Mouse (Mus musculus): ENCODE results near the gene Setd7. TPM values are rescaled to one million over a fixed set of nuclear protein-coding genes. Genes with fewer than 3 reads are reported as not detected.

The Setd7 gene
- polyA plus RNA-seq, 1 experiment from 2014 or later, result 4.3 TPM

DNA sequence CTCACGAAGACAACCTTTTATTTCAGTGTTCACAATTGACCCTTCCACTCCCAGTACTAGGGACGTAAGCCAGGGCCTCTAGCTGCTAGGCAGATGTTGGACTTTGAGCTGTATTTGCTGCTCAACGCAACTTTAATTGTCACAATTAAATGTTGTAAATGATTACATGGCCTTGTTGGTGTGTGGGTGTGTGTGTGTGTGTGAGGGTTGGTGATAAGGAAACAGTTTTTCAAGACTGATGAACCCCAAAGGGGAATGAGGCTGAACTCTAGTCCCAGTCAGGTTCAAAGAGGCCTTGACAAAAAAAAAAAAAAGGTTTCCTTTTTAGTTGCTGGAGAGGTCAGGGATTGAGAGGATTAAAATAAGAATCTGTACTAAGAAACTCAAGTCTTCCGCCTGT is 43.2 kb downstream of the Setd7 start:
- no peaks in the 10 kb centered on the region for H3K9me3 ChIP-seq (ENCODE audit: low read depth, low read length)
- DNase-seq, result no peak
- 85% methylated on average over 4 of the region's 4 CpGs for WGBS
- TF ChIP-seq CTCF (IDR thresholded peaks at IDR 0.05; ENCODE audit: low read depth), result no peak
- no peak overlapping the region for H3K4me3 ChIP-seq (ENCODE audit: low read depth, low read length)
- peaks cover 34% of the 10 kb centered on the region for H3K36me3 ChIP-seq (ENCODE audit: insufficient read depth)
- no peak overlapping the region for H3K9ac ChIP-seq
- no peak overlapping the region for H3K4me2 ChIP-seq
- no peaks in the 10 kb centered on the region for H3K4me1 ChIP-seq (ENCODE audit: insufficient read depth)
- ATAC-seq (ENCODE audit: insufficient read depth), result no peak
- no peaks in the 10 kb centered on the region for H3K27me3 ChIP-seq (ENCODE audit: insufficient read depth, low read length)
- H3K27ac ChIP-seq (ENCODE audit: low read depth), result no peak overlapping the region

DNA sequence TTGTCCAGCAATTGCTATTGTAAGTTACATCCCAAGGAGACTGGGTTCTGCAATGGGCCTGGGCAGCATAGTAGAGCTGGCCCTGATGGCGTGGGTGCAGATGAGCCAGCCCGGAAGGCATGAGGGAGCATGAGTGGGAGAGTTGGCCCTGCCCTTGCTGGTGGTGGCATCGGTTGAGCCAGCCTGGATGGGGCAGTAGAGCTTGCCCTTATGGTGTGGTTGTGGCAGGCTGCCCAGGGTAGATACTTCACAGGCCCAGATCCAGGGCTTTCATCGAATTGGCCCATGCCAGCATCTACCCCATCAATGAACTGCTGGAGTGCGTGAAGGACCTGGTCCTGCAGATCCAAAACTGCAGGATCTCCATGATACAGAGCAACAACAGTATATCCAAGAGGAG is 48.7 kb downstream of the Setd7 start:
- Histone ChIP-seq H3K36me3 (ENCODE audit: insufficient read depth) (peaks cover 6% of the 10 kb centered on the region; the same call in 1 of the 2 replicates), H3K9ac (no peak overlapping the region), H3K4me2 (no peak overlapping the region), H3K9me3 (ENCODE audit: low read depth, low read length) (no peaks in the 10 kb centered on the region), H3K4me3 (ENCODE audit: low read depth, low read length) (no peak overlapping the region), H3K27me3 (ENCODE audit: insufficient read depth, low read length) (no peaks in the 10 kb centered on the region), H3K27ac (ENCODE audit: low read depth) (no peak overlapping the region), H3K4me1 (ENCODE audit: insufficient read depth) (no peaks in the 10 kb centered on the region)
- DNase-seq (no peak), ATAC-seq (ENCODE audit: insufficient read depth) (no peak)
- WGBS, result 87% methylated on average over 5 of the region's 5 CpGs
- TF ChIP-seq CTCF (IDR thresholded peaks at IDR 0.05; ENCODE audit: low read depth), result no peak

DNA sequence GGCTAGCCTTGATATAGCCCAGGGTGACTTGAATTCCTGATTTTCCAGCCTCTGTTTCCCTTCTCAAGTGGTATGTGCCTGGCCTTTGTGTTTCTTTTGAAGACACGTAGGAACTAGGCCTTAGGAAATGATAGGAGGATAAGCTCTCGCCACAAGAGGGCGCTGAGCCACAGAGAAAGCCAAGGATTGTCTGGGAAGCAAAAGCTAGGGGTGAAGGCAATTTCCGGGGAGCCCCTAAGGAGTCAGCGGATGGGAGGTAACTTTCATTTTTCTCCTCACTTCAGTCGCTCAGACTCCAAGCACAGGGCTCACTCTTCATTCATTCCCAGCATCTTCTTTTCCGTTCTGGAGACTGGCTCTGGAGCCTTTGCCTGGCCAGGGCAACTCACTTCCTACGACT is 49.8 kb downstream of the Setd7 start:
- H3K4me2 ChIP-seq, result peak overlapping the region; percentile 38
- DNase-seq (peak; percentile 91), ATAC-seq (ENCODE audit: insufficient read depth) (peak; percentile 47)
- TF ChIP-seq CTCF (IDR thresholded peaks at IDR 0.05; ENCODE audit: low read depth), result peak; percentile 91
- H3K27me3 ChIP-seq (ENCODE audit: insufficient read depth, low read length), result no peaks in the 10 kb centered on the region
- H3K27ac ChIP-seq (ENCODE audit: low read depth), result no peak overlapping the region
- no peaks in the 10 kb centered on the region for H3K9me3 ChIP-seq (ENCODE audit: low read depth, low read length)
- H3K4me1 ChIP-seq (ENCODE audit: insufficient read depth), result no peaks in the 10 kb centered on the region
- H3K9ac ChIP-seq, result no peak overlapping the region
- 24% methylated on average over 8 of the region's 8 CpGs for WGBS
- no peak overlapping the region for H3K4me3 ChIP-seq (ENCODE audit: low read depth, low read length)
- H3K36me3 ChIP-seq (ENCODE audit: insufficient read depth), result no peaks in the 10 kb centered on the region

DNA sequence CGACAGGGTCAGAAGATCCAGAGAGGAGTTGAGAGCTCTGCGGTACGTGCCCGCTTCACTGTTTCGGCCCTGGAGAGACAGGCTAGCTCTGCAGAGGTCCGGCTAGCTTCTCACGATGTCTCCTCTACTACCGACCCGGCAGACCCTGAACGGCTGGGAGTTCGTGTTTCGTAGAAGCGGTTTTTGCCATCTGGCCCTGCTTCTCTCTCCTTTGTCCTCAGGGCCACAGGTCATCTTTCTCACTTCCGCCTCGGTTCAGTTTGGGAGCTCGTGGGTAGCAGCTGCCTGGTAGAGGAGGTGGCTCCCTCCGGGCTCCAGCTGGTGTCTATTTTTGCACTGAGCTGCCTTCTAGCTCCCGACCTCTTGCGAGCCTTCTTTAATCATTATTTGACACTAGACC is 55.2 kb downstream of the Setd7 start:
- Histone ChIP-seq H3K4me2 (no peak overlapping the region), H3K4me1 (ENCODE audit: insufficient read depth) (no peaks in the 10 kb centered on the region), H3K4me3 (ENCODE audit: low read depth, low read length) (no peak overlapping the region), H3K36me3 (ENCODE audit: insufficient read depth) (no peaks in the 10 kb centered on the region), H3K9me3 (ENCODE audit: low read depth, low read length) (no peaks in the 10 kb centered on the region), H3K9ac (no peak overlapping the region), H3K27ac (ENCODE audit: low read depth) (no peak overlapping the region), H3K27me3 (ENCODE audit: insufficient read depth, low read length) (no peaks in the 10 kb centered on the region)
- TF ChIP-seq CTCF (IDR thresholded peaks at IDR 0.05; ENCODE audit: low read depth), result no peak
- ATAC-seq (ENCODE audit: insufficient read depth), result no peak
- 56% methylated on average over 19 of the region's 19 CpGs for WGBS
- peak; percentile 24 for DNase-seq

DNA sequence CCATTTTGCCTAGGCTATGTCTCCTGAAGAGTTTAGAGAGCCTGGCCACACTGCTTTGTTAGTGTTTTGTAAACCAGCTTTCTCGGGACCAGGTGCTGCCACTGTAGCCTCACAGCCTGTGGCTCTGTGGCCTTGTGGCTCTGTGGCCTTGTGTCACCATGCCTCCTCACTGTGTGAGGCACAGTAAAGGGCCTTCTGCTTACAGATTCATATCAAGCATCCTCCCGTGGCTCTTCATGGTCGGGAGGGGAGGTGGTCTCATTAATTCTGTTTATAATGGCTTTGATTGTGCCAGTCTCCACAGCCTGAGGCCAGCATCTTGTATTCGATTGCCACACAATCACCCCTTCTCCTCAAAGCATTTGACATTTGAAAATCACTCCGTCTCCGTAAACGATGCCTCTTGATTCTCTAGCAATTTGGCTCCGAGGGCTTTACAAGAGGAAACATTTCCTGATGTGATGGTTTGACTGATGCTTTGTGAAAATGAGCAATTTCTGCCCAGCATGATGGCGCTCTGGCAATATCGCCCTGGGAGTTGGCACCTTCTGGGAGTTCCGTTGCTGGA is 56.2 kb downstream of the Setd7 start:
- Histone ChIP-seq H3K4me2 (no peak overlapping the region), H3K9ac (no peak overlapping the region), H3K9me3 (ENCODE audit: low read depth, low read length) (no peaks in the 10 kb centered on the region), H3K4me3 (ENCODE audit: low read depth, low read length) (no peak overlapping the region), H3K4me1 (ENCODE audit: insufficient read depth) (no peaks in the 10 kb centered on the region), H3K27ac (ENCODE audit: low read depth) (no peak overlapping the region), H3K36me3 (ENCODE audit: insufficient read depth) (no peaks in the 10 kb centered on the region), H3K27me3 (ENCODE audit: insufficient read depth, low read length) (no peaks in the 10 kb centered on the region)
- WGBS, result 78% methylated on average over 11 of the region's 11 CpGs
- no peak for ATAC-seq (ENCODE audit: insufficient read depth)
- no peak for DNase-seq
- no peak for TF ChIP-seq CTCF (IDR thresholded peaks at IDR 0.05; ENCODE audit: low read depth)

DNA sequence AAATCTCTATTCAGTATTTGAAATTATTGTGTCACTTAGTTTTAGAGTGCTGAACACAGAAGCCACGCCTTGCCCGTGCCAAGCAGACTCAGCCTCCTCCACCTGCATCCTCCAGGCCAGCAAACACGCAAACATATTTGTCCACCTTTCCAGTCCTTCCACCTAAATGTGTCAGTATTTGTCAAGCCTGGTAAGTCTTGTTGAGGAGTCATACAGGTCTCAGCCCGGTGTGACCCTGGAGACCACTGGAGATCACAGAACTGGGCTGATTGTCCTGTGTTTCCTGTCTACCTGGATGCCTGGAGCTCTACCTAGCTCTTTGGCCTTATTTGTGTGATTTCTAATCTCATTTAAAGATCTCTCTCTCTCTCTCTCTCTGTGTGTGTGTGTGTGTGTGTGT is 60.8 kb downstream of the Setd7 start:
- H3K4me2 ChIP-seq, result no peak overlapping the region
- H3K27ac ChIP-seq (ENCODE audit: low read depth), result no peak overlapping the region
- H3K4me1 ChIP-seq (ENCODE audit: insufficient read depth), result no peaks in the 10 kb centered on the region
- TF ChIP-seq CTCF (IDR thresholded peaks at IDR 0.05; ENCODE audit: low read depth), result no peak
- H3K36me3 ChIP-seq (ENCODE audit: insufficient read depth), result 0 out of 2 replicates have a peak, but pooled peaks cover 3% of the 10 kb centered on the region
- 81% methylated on average over 4 of the region's 4 CpGs for WGBS
- ATAC-seq (ENCODE audit: insufficient read depth) (no peak), DNase-seq (no peak)
- no peaks in the 10 kb centered on the region for H3K9me3 ChIP-seq (ENCODE audit: low read depth, low read length)
- no peak overlapping the region for H3K9ac ChIP-seq
- no peaks in the 10 kb centered on the region for H3K27me3 ChIP-seq (ENCODE audit: insufficient read depth, low read length)
- no peak overlapping the region for H3K4me3 ChIP-seq (ENCODE audit: low read depth, low read length)

DNA sequence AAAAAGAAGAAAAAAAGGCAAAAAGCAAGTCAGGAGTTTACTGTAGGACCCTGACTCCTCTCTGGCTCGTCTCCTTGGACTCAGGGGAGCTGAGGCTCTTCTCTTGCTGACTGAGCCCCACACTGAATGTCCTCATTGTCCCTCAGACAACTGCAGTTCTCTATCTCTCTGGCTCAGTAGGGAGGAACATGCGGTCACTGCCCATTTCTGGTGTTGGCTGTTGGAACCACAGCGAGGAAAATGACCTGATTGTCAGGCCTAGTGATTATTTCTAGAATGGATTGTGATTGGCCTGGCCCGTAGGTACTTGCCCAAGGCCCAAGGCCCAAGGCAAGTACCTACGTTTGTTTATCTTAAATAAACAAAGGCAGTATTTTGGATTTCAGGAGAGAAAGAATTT is 62.0 kb downstream of the Setd7 start:
- Histone ChIP-seq H3K9ac (no peak overlapping the region), H3K4me3 (ENCODE audit: low read depth, low read length) (no peak overlapping the region), H3K9me3 (ENCODE audit: low read depth, low read length) (no peaks in the 10 kb centered on the region), H3K27me3 (ENCODE audit: insufficient read depth, low read length) (no peaks in the 10 kb centered on the region), H3K27ac (ENCODE audit: low read depth) (no peak overlapping the region), H3K4me1 (ENCODE audit: insufficient read depth) (peaks cover 4% of the 10 kb centered on the region; the same call in 1 of the 2 replicates), H3K4me2 (no peak overlapping the region), H3K36me3 (ENCODE audit: insufficient read depth) (peaks cover 8% of the 10 kb centered on the region)
- 57% methylated on average over 5 of the region's 5 CpGs for WGBS
- no peak for TF ChIP-seq CTCF (IDR thresholded peaks at IDR 0.05; ENCODE audit: low read depth)
- DNase-seq, result no peak
- no peak for ATAC-seq (ENCODE audit: insufficient read depth)
